Mouse (Mus musculus): ENCODE measurements around the gene Baiap2l1. TPM values are rescaled to one million over a fixed set of nuclear protein-coding genes. Genes with fewer than 3 reads are reported as not detected.
A peak's percentile ranks its signal among the peaks of the same experiment; 100 is the strongest.

Gene Baiap2l1
- polyA plus RNA-seq, 1 experiment from 2014 or later = 0.16 TPM

GRCm38 (mm10) chr5:144232531-144232930 is 125.4 kb downstream of the Baiap2l1 start:
- no peak overlapping the region for H3K4me3 ChIP-seq (ENCODE audit: inconsistent target)
- no peak overlapping the region for H3K27ac ChIP-seq
- 83% methylated on average over 5 of the region's 5 CpGs for WGBS (ENCODE audit: missing documents)
- no peaks in the 10 kb centered on the region for H3K79me2 ChIP-seq (ENCODE audit: inconsistent target)
- no peaks in the 10 kb centered on the region for H3K36me3 ChIP-seq (ENCODE audit: inconsistent target)

- no peak overlapping the region for H3K27ac ChIP-seq
- H3K36me3 ChIP-seq (ENCODE audit: inconsistent target) = no peaks in the 10 kb centered on the region
- no peak overlapping the region for H3K4me3 ChIP-seq (ENCODE audit: inconsistent target)
- 70% methylated on average over 1 of the region's 1 CpGs for WGBS (ENCODE audit: missing documents)
- no peaks in the 10 kb centered on the region for H3K79me2 ChIP-seq (ENCODE audit: inconsistent target)
These were observed 126.5 kb downstream of the Baiap2l1 start for GRCm38 (mm10) chr5:144231410-144231809.

GRCm38 (mm10) chr5:144230216-144230615 is 127.7 kb downstream of the Baiap2l1 start:
- no peak overlapping the region for H3K4me3 ChIP-seq (ENCODE audit: inconsistent target)
- WGBS (ENCODE audit: missing documents) = 91% methylated on average over 7 of the region's 7 CpGs
- peaks cover under 1% of the 10 kb centered on the region; the same call in 1 of the 2 replicates for H3K79me2 ChIP-seq (ENCODE audit: inconsistent target)
- H3K36me3 ChIP-seq (ENCODE audit: inconsistent target) = no peaks in the 10 kb centered on the region
- H3K27ac ChIP-seq = no peak overlapping the region

- WGBS (ENCODE audit: missing documents) = 62% methylated on average over 11 of the region's 11 CpGs
- H3K36me3 ChIP-seq (ENCODE audit: inconsistent target) = no peaks in the 10 kb centered on the region
- H3K4me3 ChIP-seq (ENCODE audit: inconsistent target) = no peak overlapping the region
- H3K79me2 ChIP-seq (ENCODE audit: inconsistent target) = peaks cover 39% of the 10 kb centered on the region
- no peak overlapping the region for H3K27ac ChIP-seq
These were observed 131.7 kb downstream of the Baiap2l1 start for GRCm38 (mm10) chr5:144226220-144226619.

- Histone ChIP-seq H3K4me3 (ENCODE audit: inconsistent target) (peak overlapping the region; percentile 95), H3K79me2 (ENCODE audit: inconsistent target) (peaks cover 59% of the 10 kb centered on the region), H3K27ac (peak overlapping the region; percentile 97), H3K36me3 (ENCODE audit: inconsistent target) (peaks cover 5% of the 10 kb centered on the region; the same call in 1 of the 2 replicates)
- 30% methylated on average over 18 of the region's 18 CpGs for WGBS (ENCODE audit: missing documents)
These were observed 133.8 kb downstream of the Baiap2l1 start for GRCm38 (mm10) chr5:144223899-144224816.

GRCm38 (mm10) chr5:144223503-144223862 is 134.4 kb downstream of the Baiap2l1 start, which contains the start of gene Tecpr1:
Gene Tecpr1 (minus strand): TSS chr5:144223615.
- WGBS (ENCODE audit: missing documents) = 0% methylated on average over 36 of the region's 37 CpGs
- peak within 1 kb of the TSS; percentile 95 for H3K4me3 ChIP-seq (ENCODE audit: inconsistent target)
- peak within 1 kb of the TSS; percentile 97 for H3K27ac ChIP-seq
- peaks cover 66% of the 10 kb centered on the region for H3K79me2 ChIP-seq (ENCODE audit: inconsistent target)
- peaks cover 12% of the 10 kb centered on the region; the same call in 1 of the 2 replicates for H3K36me3 ChIP-seq (ENCODE audit: inconsistent target)

- under 1% methylated on average over 25 of the region's 25 CpGs for WGBS (ENCODE audit: missing documents)
- H3K36me3 ChIP-seq (ENCODE audit: inconsistent target) = peaks cover 15% of the 10 kb centered on the region; the same call in 1 of the 2 replicates
- peak overlapping the region; percentile 97 for H3K27ac ChIP-seq
- H3K4me3 ChIP-seq (ENCODE audit: inconsistent target) = peak overlapping the region; percentile 95
- H3K79me2 ChIP-seq (ENCODE audit: inconsistent target) = peaks cover 71% of the 10 kb centered on the region
These were observed 135.0 kb downstream of the Baiap2l1 start for GRCm38 (mm10) chr5:144222811-144223502.

- WGBS (ENCODE audit: missing documents) = 12% methylated on average over 3 of the region's 4 CpGs
- Histone ChIP-seq H3K79me2 (ENCODE audit: inconsistent target) (peaks cover 83% of the 10 kb centered on the region), H3K4me3 (ENCODE audit: inconsistent target) (peak overlapping the region; percentile 95), H3K27ac (peak overlapping the region; percentile 97), H3K36me3 (ENCODE audit: inconsistent target) (peaks cover 30% of the 10 kb centered on the region)
These were observed 136.6 kb downstream of the Baiap2l1 start for GRCm38 (mm10) chr5:144221305-144221704.

- H3K4me3 ChIP-seq (ENCODE audit: inconsistent target) = no peak overlapping the region; the same call in 1 of the 2 replicates
- 100% methylated on average over 1 of the region's 5 CpGs for WGBS (ENCODE audit: missing documents)
- H3K79me2 ChIP-seq (ENCODE audit: inconsistent target) = peaks cover 80% of the 10 kb centered on the region
- H3K36me3 ChIP-seq (ENCODE audit: inconsistent target) = peaks cover 43% of the 10 kb centered on the region
- peak overlapping the region; percentile 97 for H3K27ac ChIP-seq
These were observed 138.0 kb downstream of the Baiap2l1 start for GRCm38 (mm10) chr5:144219936-144220335.

- Histone ChIP-seq H3K36me3 (ENCODE audit: inconsistent target) (peaks cover 49% of the 10 kb centered on the region), H3K79me2 (ENCODE audit: inconsistent target) (peaks cover 75% of the 10 kb centered on the region), H3K4me3 (ENCODE audit: inconsistent target) (no peak overlapping the region), H3K27ac (peak overlapping the region; percentile 97)
- 80% methylated on average over 12 of the region's 12 CpGs for WGBS (ENCODE audit: missing documents)
These were observed 138.6 kb downstream of the Baiap2l1 start for GRCm38 (mm10) chr5:144219306-144219705.

- H3K4me3 ChIP-seq (ENCODE audit: inconsistent target) = no peak overlapping the region
- no peak overlapping the region for H3K27ac ChIP-seq
- H3K79me2 ChIP-seq (ENCODE audit: inconsistent target) = peaks cover 70% of the 10 kb centered on the region
- WGBS (ENCODE audit: missing documents) = 95% methylated on average over 5 of the region's 7 CpGs
- H3K36me3 ChIP-seq (ENCODE audit: inconsistent target) = peaks cover 61% of the 10 kb centered on the region
These were observed 139.9 kb downstream of the Baiap2l1 start for GRCm38 (mm10) chr5:144218061-144218460.

GRCm38 (mm10) chr5:144215992-144216391 is 141.9 kb downstream of the Baiap2l1 start:
- H3K79me2 ChIP-seq (ENCODE audit: inconsistent target) = peaks cover 49% of the 10 kb centered on the region
- 25% methylated on average over 2 of the region's 2 CpGs for WGBS (ENCODE audit: missing documents)
- H3K36me3 ChIP-seq (ENCODE audit: inconsistent target) = peaks cover 80% of the 10 kb centered on the region
- H3K27ac ChIP-seq = no peak overlapping the region
- no peak overlapping the region for H3K4me3 ChIP-seq (ENCODE audit: inconsistent target)

Data from macrophage (primary cell).